Mouse (Mus musculus) myocyte (in vitro differentiated cells): ENCODE measurements at regions not wholly inside any gene's neighbourhood (a gene's known extent, or its start where the extent isn't known, plus 50 kb on each side); places are given as distances from the start of the nearest gene placed in this dataset.

Experiments
- H3K27me3 ChIP-seq: one replicate; pipeline ENCODE4 v1.6.1; 2011; ENCODE audit not compliant: control insufficient read depth, insufficient read depth, insufficient read length
- H3K36me3 ChIP-seq: one replicate; pipeline ENCODE4 v1.6.1; 2011; ENCODE audit not compliant: control insufficient read depth, insufficient read depth
- H3K4me2 ChIP-seq: one replicate; pipeline ENCODE4 v1.6.1; 2011; ENCODE audit warnings: low read depth, control low read depth
- H3K4me3 ChIP-seq: one replicate; pipeline ENCODE4 v1.5.1; 2011; ENCODE audit warnings: mild to moderate bottlenecking, control low read depth, moderate library complexity
- H3K79me2 ChIP-seq: one replicate; pipeline ENCODE4 v1.6.1; 2011; ENCODE audit not compliant: control insufficient read depth, insufficient read depth
- H3ac ChIP-seq: one replicate; pipeline ENCODE4 v1.6.1; 2011; ENCODE audit not compliant: control insufficient read depth, insufficient read length
- CEBPB ChIP-seq: IDR thresholded peaks from 2 replicates; pipeline ENCODE4 v1.6.1; 2011; ENCODE audit warnings: mild to moderate bottlenecking, moderate library complexity; ENCODE audit not compliant: poor library complexity, insufficient read depth, severe bottlenecking
- E2F4 ChIP-seq: IDR thresholded peaks from one replicate; pipeline ENCODE4 v1.6.1; 2011; ENCODE audit warnings: mild to moderate bottlenecking, control low read depth, moderate library complexity; ENCODE audit not compliant: insufficient read depth
- MAX ChIP-seq: IDR thresholded peaks from one replicate; pipeline ENCODE4 v1.6.1; 2011; ENCODE audit warnings: low read depth, mild to moderate bottlenecking, control low read depth
- MYOD1 ChIP-seq, 3 experiments: IDR thresholded peaks; one replicate each; pipeline ENCODE4 v1.6.1; 2011; ENCODE audit warnings: control low read depth in 2 of 3, low read depth in 2 of 3, mild to moderate bottlenecking in 2 of 3, moderate library complexity in 1 of 3; ENCODE audit not compliant: insufficient read length in 2 of 3, control insufficient read depth in 1 of 3
- MYOG ChIP-seq, 3 experiments: IDR thresholded peaks; one replicate each; pipeline ENCODE4 v1.6.1; 2011; ENCODE audit warnings: control low read depth in 2 of 3, low read depth in 2 of 3, mild to moderate bottlenecking in 2 of 3; ENCODE audit not compliant: insufficient read length in 2 of 3, control insufficient read depth in 1 of 3, insufficient read depth in 1 of 3
- POLR2A ChIP-seq: IDR thresholded peaks from one replicate; pipeline ENCODE4 v1.6.1; 2011; ENCODE audit warnings: low read depth, mild to moderate bottlenecking, control low read depth, moderate library complexity; ENCODE audit not compliant: insufficient read length
- POLR2AphosphoS2 ChIP-seq: IDR thresholded peaks from one replicate; pipeline ENCODE4 v1.6.1; 2011; ENCODE audit warnings: low read depth, control low read depth; ENCODE audit not compliant: insufficient read length
- REST ChIP-seq: IDR thresholded peaks from one replicate; pipeline ENCODE4 v1.6.1; 2011; ENCODE audit warnings: mild to moderate bottlenecking, control low read depth, moderate library complexity; ENCODE audit not compliant: insufficient read depth, insufficient read length
- SRF ChIP-seq: IDR thresholded peaks from one replicate; pipeline ENCODE4 v1.6.1; 2011; ENCODE audit warnings: low read depth; ENCODE audit not compliant: control insufficient read depth, insufficient read length
- TCF12 ChIP-seq: IDR thresholded peaks from one replicate; pipeline ENCODE4 v1.6.1; 2011; ENCODE audit warnings: mild to moderate bottlenecking, control low read depth; ENCODE audit not compliant: poor library complexity, insufficient read depth, severe bottlenecking
- TCF3 ChIP-seq: IDR thresholded peaks from one replicate; pipeline ENCODE4 v1.6.1; 2011; ENCODE audit warnings: low read depth, control low read depth; ENCODE audit not compliant: insufficient read length
- USF1 ChIP-seq: IDR thresholded peaks from one replicate; pipeline ENCODE4 v1.6.1; 2011; ENCODE audit warnings: low read depth, mild to moderate bottlenecking, control low read depth, moderate library complexity

- H3K79me2 ChIP-seq = no peaks in the 10 kb centered on the region
- no peaks in the 10 kb centered on the region for H3K27me3 ChIP-seq
- no peak overlapping the region for H3ac ChIP-seq
- H3K36me3 ChIP-seq = no peaks in the 10 kb centered on the region
- no peak overlapping the region for H3K4me3 ChIP-seq
- TF ChIP-seq E2F4 (no peak), SRF (no peak)
- H3K4me2 ChIP-seq = no peak overlapping the region
These were observed 432.5 kb downstream of the Rnf144a start for GRCm38 (mm10) chr12:25982545-25982944.

GRCm38 (mm10) chr12:25978335-25978734 lies 436.7 kb downstream of the Rnf144a start:
- Histone ChIP-seq H3ac (no peak overlapping the region), H3K79me2 (no peaks in the 10 kb centered on the region), H3K27me3 (no peaks in the 10 kb centered on the region), H3K4me2 (no peak overlapping the region), H3K4me3 (no peak overlapping the region), H3K36me3 (no peaks in the 10 kb centered on the region)
- no peak for TF ChIP-seq TCF3
- TF ChIP-seq CEBPB = no peak
- no peak for TF ChIP-seq REST
- no peak for TF ChIP-seq TCF12
- no peak for TF ChIP-seq E2F4
- TF ChIP-seq SRF = no peak
- no peak for TF ChIP-seq MYOG (IDR thresholded peaks at IDR 0.05; ENCODE audit: control insufficient read depth in 1 of 3, insufficient read depth in 1 of 3, insufficient read length in 2 of 3, low read depth in 2 of 3)
- no peak for TF ChIP-seq POLR2AphosphoS2
- TF ChIP-seq USF1 = no peak
- no peak for TF ChIP-seq MYOD1 (IDR thresholded peaks at IDR 0.05; ENCODE audit: control insufficient read depth in 1 of 3, insufficient read length in 2 of 3, low read depth in 2 of 3)
- no peak for TF ChIP-seq MAX
- no peak for TF ChIP-seq POLR2A

GRCm38 (mm10) chr12:25958584-25958983 lies 456.5 kb downstream of the Rnf144a start:
- no peak overlapping the region for H3K4me2 ChIP-seq
- H3K79me2 ChIP-seq = no peaks in the 10 kb centered on the region
- no peak overlapping the region for H3ac ChIP-seq
- TF ChIP-seq POLR2A = no peak
- no peak for TF ChIP-seq MYOD1 (IDR thresholded peaks at IDR 0.05; ENCODE audit: control insufficient read depth in 1 of 3, insufficient read length in 2 of 3, low read depth in 2 of 3)
- no peak for TF ChIP-seq MAX
- TF ChIP-seq MYOG (IDR thresholded peaks at IDR 0.05; ENCODE audit: control insufficient read depth in 1 of 3, insufficient read depth in 1 of 3, insufficient read length in 2 of 3, low read depth in 2 of 3) = no peak
- no peak for TF ChIP-seq SRF
- no peak for TF ChIP-seq REST
- TF ChIP-seq CEBPB = no peak
- no peak for TF ChIP-seq E2F4
- no peak for TF ChIP-seq POLR2AphosphoS2
- no peak for TF ChIP-seq USF1
- no peak for TF ChIP-seq TCF12
- TF ChIP-seq TCF3 = no peak
- H3K4me3 ChIP-seq = no peak overlapping the region
- no peaks in the 10 kb centered on the region for H3K27me3 ChIP-seq
- H3K36me3 ChIP-seq = no peaks in the 10 kb centered on the region

- TF ChIP-seq E2F4 (no peak), MAX (no peak), SRF (no peak), MYOG (IDR thresholded peaks at IDR 0.05; ENCODE audit: control insufficient read depth in 1 of 3, insufficient read depth in 1 of 3, insufficient read length in 2 of 3, low read depth in 2 of 3) (no peak), TCF12 (no peak), USF1 (no peak), REST (no peak), CEBPB (no peak), POLR2A (no peak), POLR2AphosphoS2 (no peak), MYOD1 (IDR thresholded peaks at IDR 0.05; ENCODE audit: control insufficient read depth in 1 of 3, insufficient read length in 2 of 3, low read depth in 2 of 3) (no peak), TCF3 (no peak)
- no peaks in the 10 kb centered on the region for H3K27me3 ChIP-seq
- H3ac ChIP-seq = no peak overlapping the region
- H3K36me3 ChIP-seq = no peaks in the 10 kb centered on the region
- H3K79me2 ChIP-seq = no peaks in the 10 kb centered on the region
- H3K4me2 ChIP-seq = no peak overlapping the region
- no peak overlapping the region for H3K4me3 ChIP-seq
These were observed 457.5 kb downstream of the Rnf144a start for GRCm38 (mm10) chr12:25957547-25957946.

- no peaks in the 10 kb centered on the region for H3K27me3 ChIP-seq
- no peaks in the 10 kb centered on the region for H3K36me3 ChIP-seq
- H3K4me3 ChIP-seq = no peak overlapping the region
- H3K79me2 ChIP-seq = no peaks in the 10 kb centered on the region
- TF ChIP-seq USF1 (no peak), POLR2AphosphoS2 (no peak), POLR2A (no peak)
- H3K4me2 ChIP-seq = no peak overlapping the region
- no peak overlapping the region for H3ac ChIP-seq
These were observed 467.9 kb downstream of the Rnf144a start for GRCm38 (mm10) chr12:25947107-25947506.

GRCm38 (mm10) chr12:25946121-25946520 lies 468.9 kb downstream of the Rnf144a start:
- TF ChIP-seq TCF3 = no peak
- TF ChIP-seq SRF = no peak
- no peak for TF ChIP-seq CEBPB
- TF ChIP-seq MYOG (IDR thresholded peaks at IDR 0.05; ENCODE audit: control insufficient read depth in 1 of 3, insufficient read depth in 1 of 3, insufficient read length in 2 of 3, low read depth in 2 of 3) = no peak
- TF ChIP-seq MAX = no peak
- no peak for TF ChIP-seq TCF12
- TF ChIP-seq E2F4 = no peak
- Histone ChIP-seq H3K27me3 (no peaks in the 10 kb centered on the region), H3K79me2 (no peaks in the 10 kb centered on the region), H3ac (no peak overlapping the region), H3K4me3 (no peak overlapping the region), H3K36me3 (no peaks in the 10 kb centered on the region), H3K4me2 (no peak overlapping the region)
